Mouse (Mus musculus): ENCODE results near the gene 4930402F06Rik. TPM values are rescaled to one million over a fixed set of nuclear protein-coding genes. Genes with fewer than 3 reads are reported as not detected.
A peak's percentile ranks its signal among the peaks of the same experiment; 100 is the strongest.

4930402F06Rik gene
- polyA plus RNA-seq, 1 experiment = not detected

DNA sequence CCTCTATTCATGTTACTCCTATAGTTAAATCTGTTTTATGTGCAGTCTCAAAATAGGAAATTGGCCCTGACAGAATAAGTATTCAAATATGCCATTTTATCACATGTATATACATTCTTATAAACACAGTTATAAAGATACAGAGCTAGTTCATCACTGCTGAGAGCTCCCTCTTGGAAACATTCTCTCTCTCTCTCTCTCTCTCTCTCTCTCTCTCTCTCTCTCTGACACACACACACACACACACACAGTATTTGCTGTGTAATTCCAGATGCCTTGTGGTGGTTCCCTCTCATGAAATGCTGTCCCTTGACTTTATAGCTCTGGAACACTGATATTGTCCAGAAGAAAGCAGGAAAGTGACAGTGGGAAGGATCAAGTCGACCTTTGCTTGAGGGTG, 58.9 kb downstream of the 4930402F06Rik start:
- peaks cover 10% of the 10 kb centered on the region for H3K4me1 ChIP-seq (ENCODE audit: control insufficient read depth, insufficient read depth, low read length)
- 92% methylated on average over 1 of the region's 1 CpGs for WGBS
- no peak overlapping the region for H3K27ac ChIP-seq (ENCODE audit: insufficient read depth, low read depth, low read length)
- H3K4me3 ChIP-seq (ENCODE audit: insufficient read depth, low read depth, low read length) = no peak overlapping the region
- TF ChIP-seq CTCF (IDR thresholded peaks at IDR 0.05; ENCODE audit: insufficient read depth, low read depth, low read length) = no peak
- TF ChIP-seq POLR2A (IDR thresholded peaks at IDR 0.05; ENCODE audit: insufficient read depth, low read depth, low read length) = no peak

DNA sequence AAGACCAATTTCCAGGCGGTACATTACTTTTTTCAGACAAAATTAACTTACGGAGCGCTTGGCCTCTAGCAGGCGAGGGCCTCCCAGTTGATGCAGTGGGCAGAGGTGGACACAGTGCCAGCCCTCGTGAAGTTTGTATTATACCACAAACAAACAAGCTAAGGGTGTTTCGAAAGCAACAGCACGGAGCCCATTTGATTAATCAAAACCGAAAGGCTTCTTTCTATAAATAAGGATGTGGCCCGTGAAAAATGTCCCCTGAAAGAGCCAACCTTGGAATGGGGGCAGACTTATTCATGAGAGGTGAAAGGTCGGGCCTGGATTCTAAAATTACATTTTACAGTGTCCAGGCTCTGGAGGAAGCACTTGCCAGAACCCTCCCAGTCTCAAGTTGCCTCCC, 59.6 kb downstream of the 4930402F06Rik start:
- no peak for TF ChIP-seq CTCF (IDR thresholded peaks at IDR 0.05; ENCODE audit: insufficient read depth, low read depth, low read length)
- TF ChIP-seq POLR2A (IDR thresholded peaks at IDR 0.05; ENCODE audit: insufficient read depth, low read depth, low read length) = no peak
- 0 out of 2 replicates have a peak overlapping the region, but pooled peaks have one; percentile 23 for H3K27ac ChIP-seq (ENCODE audit: insufficient read depth, low read depth, low read length)
- peak overlapping the region; percentile 51 for H3K4me3 ChIP-seq (ENCODE audit: insufficient read depth, low read depth, low read length)
- WGBS = 47% methylated on average over 10 of the region's 10 CpGs
- peaks cover 10% of the 10 kb centered on the region for H3K4me1 ChIP-seq (ENCODE audit: control insufficient read depth, insufficient read depth, low read length)

DNA sequence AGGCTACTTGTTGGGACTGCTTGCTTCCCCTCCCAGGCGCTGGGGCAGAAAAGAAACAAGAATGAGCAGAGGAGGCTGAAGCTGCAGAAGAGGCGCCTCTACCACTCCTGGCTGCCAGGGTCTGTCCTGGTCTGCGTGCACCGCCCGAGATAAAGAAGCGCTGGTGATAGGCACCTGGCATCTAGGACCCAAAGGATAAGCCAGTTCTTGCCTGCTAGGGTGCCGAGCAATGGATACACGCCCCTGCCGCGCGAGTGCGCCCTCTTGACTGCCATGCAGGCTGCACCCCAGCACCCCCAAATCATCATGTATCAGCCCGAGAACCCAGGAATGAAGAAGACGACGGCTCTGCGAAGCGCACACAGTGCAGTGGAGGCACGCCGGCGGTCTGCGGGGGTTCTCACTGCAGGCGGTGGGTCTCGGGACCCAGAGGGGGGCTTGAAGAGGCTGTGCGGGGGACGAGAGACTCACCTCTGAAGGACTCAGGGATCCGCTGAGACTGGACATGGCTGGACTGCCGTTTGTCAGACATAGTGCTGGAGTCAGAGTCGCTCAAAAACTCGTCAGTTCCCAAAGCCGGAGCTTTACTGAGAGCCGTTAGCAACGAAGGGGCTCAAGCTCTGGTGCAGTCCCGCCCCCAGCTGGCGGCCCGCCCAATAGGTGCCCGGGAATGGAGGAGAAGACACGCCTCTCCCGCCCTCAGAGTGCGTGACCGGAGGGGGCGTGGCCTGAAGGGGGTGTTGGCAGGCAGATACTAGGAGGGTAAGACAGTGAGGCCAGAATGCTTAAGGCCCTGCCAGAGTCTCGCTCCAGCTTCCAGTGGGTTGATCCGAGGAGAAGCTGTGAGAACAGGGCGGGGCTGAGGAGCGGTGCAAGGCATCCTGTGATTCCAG, 60.3 kb downstream of the 4930402F06Rik start, which contains the start of gene Stom:
TSS of gene Stom (minus strand) at position 589 of the 893 bp plus-strand sequence.
- under 1% methylated on average over 45 of the region's 45 CpGs for WGBS
- H3K27ac ChIP-seq (ENCODE audit: insufficient read depth, low read depth, low read length) = 0 out of 2 replicates have a peak within 1 kb of the TSS, but pooled peaks have one; percentile 23
- H3K4me1 ChIP-seq (ENCODE audit: control insufficient read depth, insufficient read depth, low read length) = peaks cover 10% of the 10 kb centered on the region
- TF ChIP-seq POLR2A (IDR thresholded peaks at IDR 0.05; ENCODE audit: insufficient read depth, low read depth, low read length) (peak; percentile 22; the same call in 1 of the 2 replicates), CTCF (IDR thresholded peaks at IDR 0.05; ENCODE audit: insufficient read depth, low read depth, low read length) (no peak)
- H3K4me3 ChIP-seq (ENCODE audit: insufficient read depth, low read depth, low read length) = peak within 1 kb of the TSS; percentile 51

DNA sequence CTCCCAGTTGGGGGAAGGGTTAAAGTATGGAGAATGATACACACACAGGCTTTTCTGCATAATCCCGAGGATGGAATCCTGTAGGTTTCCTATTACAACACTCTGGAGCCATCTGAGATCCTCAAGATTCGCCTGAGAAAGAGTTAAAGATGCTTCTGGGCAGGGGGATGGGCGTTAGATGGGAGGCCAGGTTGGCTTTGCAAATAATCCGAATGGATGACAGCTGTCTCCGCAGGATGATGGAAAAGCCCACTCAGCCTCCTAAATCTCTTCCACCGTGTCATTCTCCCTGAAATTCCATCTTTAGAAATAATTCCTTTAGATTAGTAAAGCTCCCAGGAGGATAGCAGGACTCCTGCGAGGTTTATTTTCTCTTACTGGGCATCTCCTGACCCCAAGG, 61.4 kb downstream of the 4930402F06Rik start:
- H3K4me1 ChIP-seq (ENCODE audit: control insufficient read depth, insufficient read depth, low read length) = peaks cover 10% of the 10 kb centered on the region
- no peak overlapping the region for H3K4me3 ChIP-seq (ENCODE audit: insufficient read depth, low read depth, low read length)
- 47% methylated on average over 7 of the region's 7 CpGs for WGBS

DNA sequence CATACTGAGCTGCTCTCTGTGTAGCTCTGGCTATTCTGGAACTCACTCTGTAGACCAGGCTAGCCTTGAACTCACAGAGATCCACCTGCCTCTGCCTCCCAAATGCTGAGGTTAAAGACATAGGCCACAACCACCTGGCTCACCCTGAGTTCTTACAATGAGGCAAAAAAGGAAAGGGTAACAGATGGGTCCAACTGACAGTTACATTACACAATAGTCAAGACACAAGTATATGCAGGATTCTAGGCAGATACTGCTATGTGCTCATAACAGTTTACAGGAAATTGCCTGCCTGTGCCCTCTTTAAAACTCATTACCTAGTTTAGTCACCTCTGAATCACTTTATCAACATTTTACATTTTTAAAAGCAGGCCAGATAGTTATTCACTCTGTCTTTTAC, 63.3 kb downstream of the 4930402F06Rik start:
- TF ChIP-seq CTCF (IDR thresholded peaks at IDR 0.05; ENCODE audit: insufficient read depth, low read depth, low read length) (no peak), POLR2A (IDR thresholded peaks at IDR 0.05; ENCODE audit: insufficient read depth, low read depth, low read length) (no peak)
- Histone ChIP-seq H3K4me3 (ENCODE audit: insufficient read depth, low read depth, low read length) (no peak overlapping the region), H3K27ac (ENCODE audit: insufficient read depth, low read depth, low read length) (no peak overlapping the region), H3K4me1 (ENCODE audit: control insufficient read depth, insufficient read depth, low read length) (peaks cover 10% of the 10 kb centered on the region)

More for the DNA sequence above, 61.4 kb downstream of the 4930402F06Rik start:
- no peak for TF ChIP-seq CTCF (IDR thresholded peaks at IDR 0.05; ENCODE audit: insufficient read depth, low read depth, low read length)
- no peak for TF ChIP-seq POLR2A (IDR thresholded peaks at IDR 0.05; ENCODE audit: insufficient read depth, low read depth, low read length)
- H3K27ac ChIP-seq (ENCODE audit: insufficient read depth, low read depth, low read length) = no peak overlapping the region

DNA sequence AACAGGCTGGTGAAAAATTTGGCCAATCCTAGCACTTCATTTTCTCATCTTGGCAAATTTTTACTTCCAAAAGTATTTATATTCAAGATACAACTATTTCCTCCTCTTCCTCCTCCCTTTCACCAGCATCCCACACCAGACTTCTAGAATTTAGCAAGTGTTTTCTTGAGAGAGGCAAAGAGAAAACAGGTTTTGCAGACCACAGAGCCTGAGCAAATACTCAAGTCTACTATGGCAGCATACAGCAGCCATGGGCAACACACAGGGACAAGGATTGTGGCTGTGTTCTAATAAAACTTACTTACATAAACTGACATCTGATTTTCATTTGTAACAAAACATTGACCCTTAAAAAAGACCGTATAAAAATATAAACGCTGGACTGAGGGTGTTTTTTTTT, 65.8 kb downstream of the 4930402F06Rik start:
- Histone ChIP-seq H3K27ac (ENCODE audit: insufficient read depth, low read depth, low read length) (no peak overlapping the region), H3K4me3 (ENCODE audit: insufficient read depth, low read depth, low read length) (no peak overlapping the region), H3K4me1 (ENCODE audit: control insufficient read depth, insufficient read depth, low read length) (0 out of 2 replicates have a peak, but pooled peaks cover under 1% of the 10 kb centered on the region)
- TF ChIP-seq POLR2A (IDR thresholded peaks at IDR 0.05; ENCODE audit: insufficient read depth, low read depth, low read length) = no peak
- no peak for TF ChIP-seq CTCF (IDR thresholded peaks at IDR 0.05; ENCODE audit: insufficient read depth, low read depth, low read length)
- 74% methylated on average over 2 of the region's 2 CpGs for WGBS

DNA sequence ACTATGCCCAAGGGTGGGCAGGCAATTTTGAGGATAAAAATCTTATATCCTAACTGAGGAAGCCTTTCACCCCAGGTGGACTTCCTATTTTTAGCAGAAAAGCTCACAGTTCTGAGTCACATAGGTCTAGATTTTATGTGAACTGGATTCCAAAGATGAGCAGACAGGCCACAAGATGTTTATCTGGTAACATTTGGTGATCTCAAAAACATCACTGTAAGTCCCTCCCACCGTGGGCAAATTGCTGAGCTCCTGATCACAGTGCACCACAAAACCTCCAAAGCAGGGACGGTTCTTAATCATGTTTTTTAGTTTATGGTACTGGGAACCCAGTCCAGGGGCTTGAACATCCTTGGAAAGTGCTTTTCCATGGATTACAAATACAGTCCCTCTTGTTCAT, 67.9 kb downstream of the 4930402F06Rik start:
- H3K27ac ChIP-seq (ENCODE audit: insufficient read depth, low read depth, low read length) = no peak overlapping the region

DNA sequence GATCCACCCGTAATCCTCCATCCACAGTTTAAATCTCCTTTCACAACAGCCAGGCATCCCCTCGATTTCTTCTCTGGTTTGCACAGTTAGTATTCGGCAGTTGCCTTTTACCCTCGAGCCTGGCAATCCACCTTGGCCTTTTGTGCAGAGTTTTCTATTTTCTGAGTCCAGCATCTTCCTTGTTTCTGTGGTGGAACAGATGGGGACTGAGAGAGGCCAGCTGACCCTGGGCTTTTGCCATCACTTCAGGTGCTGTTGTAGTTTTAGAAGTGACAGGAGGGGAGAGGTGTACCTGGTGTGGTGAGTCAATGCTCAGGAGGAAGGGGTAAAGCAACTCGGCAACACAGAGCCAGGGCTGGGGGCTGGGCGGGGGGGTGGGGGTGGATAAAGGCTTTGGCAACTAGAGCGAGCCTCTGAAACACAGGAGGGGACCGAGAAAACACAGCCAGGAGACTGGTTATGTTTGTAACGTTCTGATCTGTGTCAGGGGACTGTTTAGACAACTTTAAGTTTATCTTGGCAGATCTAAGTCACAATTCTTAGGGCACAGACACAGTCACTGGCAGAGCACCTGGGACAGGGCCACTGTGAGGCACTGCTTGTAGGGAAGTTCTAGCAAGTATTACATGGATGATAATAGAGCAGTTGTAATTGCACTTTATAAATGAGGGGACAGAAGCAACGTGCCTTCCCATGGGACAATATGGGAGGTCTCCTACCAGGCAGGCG, 68.7 kb downstream of the 4930402F06Rik start:
- no peak overlapping the region for H3K4me3 ChIP-seq (ENCODE audit: insufficient read depth, low read depth, low read length)
- H3K27ac ChIP-seq (ENCODE audit: insufficient read depth, low read depth, low read length) = no peak overlapping the region
- H3K4me1 ChIP-seq (ENCODE audit: control insufficient read depth, insufficient read depth, low read length) = 0 out of 2 replicates have a peak, but pooled peaks cover 2% of the 10 kb centered on the region
- 51% methylated on average over 11 of the region's 11 CpGs for WGBS
- TF ChIP-seq POLR2A (IDR thresholded peaks at IDR 0.05; ENCODE audit: insufficient read depth, low read depth, low read length) (no peak), CTCF (IDR thresholded peaks at IDR 0.05; ENCODE audit: insufficient read depth, low read depth, low read length) (no peak)

More for the DNA sequence above, 67.9 kb downstream of the 4930402F06Rik start:
- Histone ChIP-seq H3K4me3 (ENCODE audit: insufficient read depth, low read depth, low read length) (no peak overlapping the region), H3K4me1 (ENCODE audit: control insufficient read depth, insufficient read depth, low read length) (no peaks in the 10 kb centered on the region)
- 89% methylated on average over 2 of the region's 2 CpGs for WGBS
- no peak for TF ChIP-seq POLR2A (IDR thresholded peaks at IDR 0.05; ENCODE audit: insufficient read depth, low read depth, low read length)
- TF ChIP-seq CTCF (IDR thresholded peaks at IDR 0.05; ENCODE audit: insufficient read depth, low read depth, low read length) = no peak
